Mouse (Mus musculus): ENCODE measurements at regions not wholly inside any gene's neighbourhood (a gene's known extent, or its start where the extent isn't known, plus 50 kb on each side); places are given as distances from the start of the nearest gene placed in this dataset.
"Not testable (repeated sequence)": the region's sequence is repeated elsewhere in the genome, so short reads cannot be mapped to it uniquely, and the experiment has no call there.

DNA sequence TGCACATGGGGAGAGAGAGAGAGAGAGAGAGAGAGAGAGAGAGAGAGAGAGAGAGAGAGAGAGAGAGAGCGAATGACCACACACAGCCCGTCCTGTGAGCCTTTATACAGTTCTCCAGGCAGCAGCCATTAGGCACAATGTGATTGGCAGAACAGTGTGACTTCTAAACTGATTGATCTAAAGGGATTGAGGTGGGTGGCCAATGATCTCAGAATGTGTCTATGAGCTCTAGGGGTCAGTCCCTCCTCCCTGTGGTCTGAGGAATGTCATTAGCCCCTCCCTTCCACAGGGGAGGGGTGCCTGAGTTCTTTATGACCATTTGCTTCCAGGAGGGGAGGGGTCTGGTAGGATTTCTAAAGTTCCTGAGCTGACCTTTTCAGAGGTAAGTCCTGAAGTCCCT is 62.1 kb downstream of the Duxbl3 start:
- DNase-seq (ENCODE audit: extremely low spot score), result not testable (repeated sequence)

DNA sequence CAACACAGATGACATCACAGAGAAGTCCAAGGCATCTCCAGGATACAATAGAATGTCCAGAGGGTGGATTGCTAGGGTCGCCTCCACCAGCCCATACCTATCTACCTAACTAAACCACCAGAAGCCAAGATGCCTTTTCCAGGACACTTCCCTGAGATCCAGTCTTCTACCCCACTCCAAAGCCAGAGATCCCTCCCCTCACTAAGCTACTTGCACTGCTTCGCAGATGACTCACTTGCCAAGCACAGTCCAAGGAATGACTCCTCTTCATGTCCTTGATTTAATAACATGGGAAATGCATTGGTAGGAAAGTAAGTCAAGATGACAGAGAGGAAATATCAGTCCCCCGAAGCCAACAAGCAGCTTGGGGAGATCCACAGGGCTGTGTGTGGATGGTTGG is 63.0 kb downstream of the Duxbl3 start:
- no peak for DNase-seq (ENCODE audit: extremely low spot score)

DNA sequence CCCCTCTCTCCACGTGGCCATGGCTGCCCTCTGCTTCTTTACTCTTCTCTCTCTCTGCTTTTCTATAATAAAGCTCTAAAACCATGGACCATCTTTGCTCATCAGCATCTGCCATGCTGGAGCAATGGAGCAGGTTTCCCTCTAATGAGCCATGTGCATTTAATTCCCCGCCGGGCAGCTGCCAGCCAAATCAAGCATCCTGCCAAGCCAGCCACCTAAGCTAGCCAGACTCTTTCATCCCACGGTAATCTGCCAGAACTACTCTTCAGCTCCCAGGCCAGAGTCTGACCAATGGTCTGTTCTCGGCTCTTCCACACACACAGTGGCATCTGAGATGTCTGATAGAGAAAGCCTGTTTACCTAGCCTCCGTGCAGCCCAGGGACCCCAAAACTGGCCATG is 70.8 kb downstream of the Duxbl3 start:
- DNase-seq (ENCODE audit: extremely low spot score), result no peak

DNA sequence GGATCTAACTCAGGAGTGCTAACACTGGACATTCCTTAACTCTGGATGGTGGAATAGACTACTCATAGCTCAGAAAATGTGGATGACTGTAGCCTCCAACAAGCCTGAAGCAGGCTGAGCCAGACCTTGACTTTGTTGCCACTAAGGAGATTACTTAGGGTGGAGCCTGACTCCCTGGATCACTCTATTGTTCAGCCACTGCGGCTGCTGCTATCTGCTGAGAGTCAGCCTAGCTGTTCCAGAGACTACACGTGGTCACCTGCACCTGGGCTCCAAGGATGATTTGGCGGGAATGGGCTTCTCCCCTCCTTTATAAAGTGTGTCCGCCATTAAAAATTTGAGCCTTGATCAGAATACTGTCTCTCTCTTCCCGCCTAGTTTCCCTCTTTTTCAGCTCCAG is 83.3 kb downstream of the Duxbl3 start:
- DNase-seq (ENCODE audit: extremely low spot score), result no peak

DNA sequence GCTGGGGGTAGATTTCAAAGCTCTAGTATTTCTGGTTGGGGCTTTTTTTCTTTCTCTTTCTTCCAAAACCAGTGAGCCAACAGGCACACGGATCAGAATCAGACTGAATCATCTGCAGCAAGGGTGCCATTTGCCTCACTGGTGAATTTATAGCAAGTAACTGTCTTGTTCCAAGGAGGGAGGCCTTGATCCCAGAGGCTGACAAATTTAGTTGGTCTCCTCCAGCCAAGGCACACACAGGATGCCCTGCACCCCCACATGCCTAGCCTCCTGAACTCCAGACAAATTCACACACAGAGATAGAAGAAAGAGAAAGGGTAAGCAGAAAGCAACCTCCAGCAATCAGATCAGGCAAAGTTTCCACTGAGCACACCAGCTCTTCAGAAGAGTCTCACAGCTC is 87.5 kb downstream of the Duxbl3 start:
- no peak for DNase-seq (ENCODE audit: extremely low spot score)

DNA sequence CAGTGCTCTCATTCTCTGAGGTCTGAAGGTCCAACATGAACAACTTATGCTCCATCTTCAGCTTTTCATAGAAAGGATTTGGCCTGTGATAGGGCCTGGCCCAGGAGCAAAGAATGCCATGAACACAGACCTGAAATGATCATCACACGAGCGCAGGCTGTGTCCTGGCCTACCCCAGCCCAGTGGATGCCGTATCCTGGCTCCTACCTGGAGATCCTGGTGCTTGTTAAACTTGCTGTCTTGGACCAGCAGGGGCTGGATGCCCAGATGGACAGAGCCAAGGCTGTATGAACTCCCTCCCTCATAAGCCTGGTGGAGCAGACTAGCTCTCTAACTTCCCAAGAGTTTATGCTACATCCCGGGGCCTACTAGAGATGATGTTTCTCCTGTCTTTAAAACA is 89.5 kb downstream of the Duxbl3 start:
- DNase-seq (ENCODE audit: extremely low spot score), result no peak

DNA sequence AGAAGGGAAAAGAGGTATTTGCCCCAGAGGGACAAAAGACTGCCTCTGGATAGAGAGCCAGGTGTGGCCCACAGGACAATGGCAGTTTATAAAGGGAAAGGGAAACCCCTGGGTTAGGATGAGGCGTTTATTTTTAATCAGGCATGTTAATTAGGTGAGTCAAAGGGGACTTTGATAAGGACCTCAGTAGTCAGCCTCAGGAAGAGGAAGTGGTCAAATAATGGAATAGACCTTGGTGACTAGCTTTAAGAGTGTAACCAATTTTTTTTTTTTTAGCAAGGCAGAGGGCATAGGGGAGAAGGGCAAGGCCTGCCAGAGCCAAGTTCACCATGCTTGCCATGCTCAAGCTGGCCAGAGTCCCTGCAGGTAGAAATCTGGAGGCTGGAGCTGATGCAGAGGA is 95.2 kb downstream of the Duxbl3 start:
- DNase-seq (ENCODE audit: extremely low spot score), result no peak

DNA sequence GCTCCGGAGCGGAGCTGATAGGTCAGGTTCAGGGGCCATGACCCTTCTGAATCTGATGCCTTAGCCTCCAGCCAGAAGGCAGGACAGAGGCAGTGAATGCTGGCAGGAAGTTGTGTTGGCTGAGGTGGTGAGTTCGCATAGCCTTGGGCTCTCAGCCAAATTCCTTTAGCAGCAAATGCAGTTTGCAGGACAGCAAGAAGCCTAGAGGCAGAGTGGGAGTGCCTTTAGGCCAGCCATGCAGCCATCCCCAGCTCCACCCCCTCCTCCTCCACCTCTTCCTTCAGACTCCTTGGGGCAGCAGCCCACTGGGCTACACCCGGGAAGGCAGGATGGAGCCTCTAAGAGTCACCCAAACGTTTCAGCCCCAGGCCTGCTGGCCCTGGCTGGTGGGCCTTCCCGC is 99.5 kb downstream of the Duxbl3 start:
- DNase-seq (ENCODE audit: extremely low spot score), result peak; percentile 6

DNA sequence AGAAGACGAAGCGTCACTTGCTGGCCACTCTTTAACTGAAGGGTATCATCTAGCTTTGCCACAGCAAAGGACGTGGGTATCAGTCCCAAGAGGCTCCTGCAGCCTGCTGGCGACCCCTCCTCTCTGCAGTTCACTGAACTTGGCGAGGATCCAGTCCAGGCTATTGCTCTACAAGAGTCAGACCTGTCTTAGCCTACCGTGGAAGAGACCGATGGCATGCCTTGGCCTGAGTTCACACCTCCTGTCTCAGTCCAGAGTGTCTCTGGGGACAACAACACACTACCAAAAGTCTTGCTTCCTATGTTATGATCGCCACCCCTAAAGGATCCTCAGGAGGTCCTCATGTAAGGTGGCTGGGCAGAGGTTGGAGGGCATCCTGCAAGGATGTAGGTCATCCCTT is 100.2 kb downstream of the Duxbl3 start:
- DNase-seq (ENCODE audit: extremely low spot score), result no peak

DNA sequence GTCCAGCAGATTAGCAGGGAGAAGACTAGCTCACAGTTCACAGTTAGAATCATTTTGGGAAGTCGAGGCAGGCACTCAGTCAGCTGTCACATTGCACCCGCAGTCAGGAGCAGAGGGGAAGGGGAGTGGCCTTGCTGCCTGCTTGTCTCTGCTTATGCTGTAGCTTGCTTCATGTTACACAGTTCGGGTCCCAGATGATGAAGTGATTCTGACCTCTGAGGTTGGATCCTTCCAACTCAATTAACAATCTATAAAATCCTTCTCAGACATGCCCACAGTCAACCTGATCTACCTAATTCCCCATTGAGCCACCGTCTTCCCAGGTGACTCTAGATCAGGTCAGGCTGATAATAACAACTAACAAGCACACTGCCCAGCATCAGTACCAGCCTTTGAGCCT is 102.3 kb downstream of the Duxbl3 start:
- DNase-seq (ENCODE audit: extremely low spot score), result no peak

DNA sequence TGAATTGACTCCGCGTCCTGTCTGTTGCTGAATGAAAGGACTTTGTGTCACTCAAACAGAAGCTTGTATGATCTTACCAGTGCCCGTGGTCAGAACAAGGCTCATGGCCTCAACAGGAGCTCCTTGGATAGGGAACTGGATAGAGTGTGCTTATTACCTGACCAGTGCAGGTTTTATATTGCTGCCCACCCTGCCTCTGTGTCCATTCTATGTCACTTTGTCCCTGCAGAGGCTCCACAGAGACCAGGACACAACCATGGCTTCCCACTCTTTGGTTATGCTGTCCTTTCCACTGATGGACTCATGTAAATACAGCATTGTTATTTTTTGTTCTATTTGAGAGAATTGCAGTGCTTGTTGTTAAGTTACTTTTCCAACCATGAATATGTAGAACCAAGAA is 103.4 kb downstream of the Duxbl3 start:
- no peak for DNase-seq (ENCODE audit: extremely low spot score)
